Mouse (Mus musculus) embryonic facial prominence, embryonic 13.5 days (tissue): ENCODE measurements around the gene Slc35f5. TPM values are rescaled to one million over a fixed set of nuclear protein-coding genes. Genes with fewer than 3 reads are reported as not detected.
A peak's percentile ranks its signal among the peaks of the same experiment; 100 is the strongest.
"Not testable (repeated sequence)": the region's sequence is repeated elsewhere in the genome, so short reads cannot be mapped to it uniquely, and the experiment has no call there.

Experiments used
- ATAC-seq: fragments of 200-750 bp; cut with Nextera tagmentation; 2 replicates; pipeline ENCODE4 v1.8.0; 2017; ENCODE audit warnings: low read depth; ENCODE audit not compliant: insufficient number of reproducible peaks, insufficient read depth, low FRiP score, low TSS enrichment
- H3K27ac ChIP-seq: fragments of 300-500 bp; sonication (generic); 2 replicates; pipeline ENCODE4 v1.5.1; 2015; ENCODE audit warnings: moderate library complexity, mild to moderate bottlenecking, inconsistent platforms
- H3K27me3 ChIP-seq: fragments of 300-500 bp; sonication (generic); 2 replicates; pipeline ENCODE4 v1.6.1; 2015; ENCODE audit warnings: mild to moderate bottlenecking, inconsistent platforms
- H3K36me3 ChIP-seq: fragments of 300-500 bp; sonication (generic); 2 replicates; pipeline ENCODE4 v1.6.1; 2015; ENCODE audit warnings: mild to moderate bottlenecking, inconsistent platforms
- H3K4me1 ChIP-seq: fragments of 300-500 bp; sonication (generic); 2 replicates; pipeline ENCODE4 v1.6.1; 2015; ENCODE audit warnings: inconsistent platforms
- H3K4me2 ChIP-seq: fragments of 300-500 bp; sonication (generic); 2 replicates; pipeline ENCODE4 v1.6.1; 2015; ENCODE audit warnings: moderate library complexity, mild to moderate bottlenecking, inconsistent platforms
- H3K4me3 ChIP-seq: fragments of 300-500 bp; sonication (generic); 2 replicates; pipeline ENCODE4 v1.5.1; 2015; ENCODE audit warnings: mild to moderate bottlenecking, inconsistent platforms
- H3K9ac ChIP-seq: fragments of 300-500 bp; sonication (generic); 2 replicates; pipeline ENCODE4 v1.6.1; 2015; ENCODE audit warnings: mild to moderate bottlenecking, inconsistent platforms
- H3K9me3 ChIP-seq: fragments of 300-500 bp; sonication (generic); 2 replicates; pipeline ENCODE4 v1.6.1; 2016; ENCODE audit warnings: inconsistent platforms
- WGBS: fragments of 180-500 bp; shearing (Covaris S2); methylation state at CpG from one replicate; pipeline ENCODE4 v1.1.7; 2015; ENCODE audit warnings: mixed read lengths; 5-methylcytosine and 5-hydroxymethylcytosine counted together
- polyA plus RNA-seq: library from polyadenylated mRNA; unstranded; fragments of >200 nt; fragmentation: Nextera tagmentation; extraction: Ambion mirVana; gene quantifications from 2 replicates; pipeline ENCODE4 v1.2.1, GENCODE M21; 2015

Gene Slc35f5
- polyA plus RNA-seq: 39.2 and 44.8 TPM in 2 replicates

DNA sequence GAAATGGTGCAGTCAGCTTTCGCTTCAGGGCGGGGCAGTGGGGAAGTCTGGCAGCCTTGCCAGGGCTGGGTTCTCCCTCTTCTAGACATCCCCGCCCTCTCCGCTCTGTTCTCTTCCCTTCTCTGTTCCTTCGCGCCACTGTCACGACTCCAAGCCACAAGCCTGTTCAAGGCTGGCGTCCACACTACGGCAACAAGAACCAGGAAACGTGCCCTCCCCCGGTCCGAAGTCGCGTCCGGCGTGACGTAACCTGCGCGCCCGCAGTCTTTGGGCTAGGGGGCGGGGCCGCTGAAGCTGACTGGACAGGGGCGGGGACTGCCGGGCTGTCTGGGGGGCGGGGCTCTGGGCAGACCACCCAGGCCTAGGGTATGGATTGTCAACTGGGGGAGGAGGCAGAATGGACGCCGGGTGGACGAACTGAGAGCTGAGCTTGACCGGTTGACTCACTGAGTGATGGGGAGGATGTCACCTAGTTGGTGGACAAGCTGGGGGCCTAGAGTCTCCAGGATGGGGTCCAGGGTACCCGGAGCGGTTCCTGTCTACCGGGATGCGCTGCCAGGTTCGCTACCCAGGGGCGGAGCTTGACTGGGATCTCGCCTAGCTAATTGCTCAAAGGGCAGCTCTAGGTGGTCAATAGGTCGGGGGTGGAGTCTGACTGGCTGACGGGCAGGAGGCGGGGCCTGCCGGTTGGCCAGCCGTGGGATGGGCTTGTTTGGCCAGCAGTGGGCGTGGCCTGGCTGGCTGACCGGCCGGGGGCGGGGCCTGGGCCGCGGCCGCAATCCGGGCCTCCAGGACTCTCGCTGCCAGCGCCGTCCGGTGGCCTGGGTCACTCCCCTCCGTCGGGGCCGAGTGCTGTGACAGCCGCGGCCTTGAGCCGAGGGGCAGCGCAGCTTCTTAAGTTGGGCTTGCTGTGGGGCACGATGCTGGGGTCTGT, at the start of gene Slc35f5:
Gene Slc35f5, plus strand, starts transcription at position 337 of the 934 bp plus-strand sequence.
- H3K4me3 ChIP-seq: peak within 1 kb of the TSS; percentile 80
- H3K27ac ChIP-seq: peak within 1 kb of the TSS; percentile 95
- under 1% methylated on average over 61 of the region's 61 CpGs for WGBS
- no peaks in the 10 kb centered on the region for H3K9me3 ChIP-seq
- peak within 1 kb of the TSS; percentile 80 for H3K4me2 ChIP-seq
- peaks cover 4% of the 10 kb centered on the region; the same call in 1 of the 2 replicates for H3K36me3 ChIP-seq
- no peaks in the 10 kb centered on the region for H3K27me3 ChIP-seq
- peak within 1 kb of the TSS; percentile 85 for H3K9ac ChIP-seq
- ATAC-seq: peak; percentile 96
- H3K4me1 ChIP-seq: peaks cover 8% of the 10 kb centered on the region

DNA sequence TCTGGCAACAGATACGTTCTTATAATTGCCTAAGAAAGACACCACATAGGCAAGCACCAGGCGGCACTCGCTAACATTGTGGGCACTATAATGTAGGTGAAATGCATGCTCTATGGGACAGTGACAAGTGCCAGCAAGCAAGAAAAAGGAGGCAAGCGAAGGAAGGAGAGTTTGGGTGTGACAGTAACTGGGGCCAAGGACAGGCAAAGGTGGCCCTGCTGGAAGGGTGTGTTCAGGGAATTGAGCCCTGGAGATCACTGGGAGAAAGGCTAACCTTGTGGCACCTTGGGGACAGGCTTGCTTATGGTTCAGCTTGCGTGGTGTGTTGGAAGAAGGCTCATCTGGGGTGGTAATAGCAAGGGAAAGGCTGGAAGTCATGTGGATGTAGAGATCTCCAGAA, 45.7 kb upstream of the Slc35f5 start:
- Histone ChIP-seq H3K4me3 (no peak overlapping the region), H3K9ac (no peak overlapping the region), H3K4me1 (no peaks in the 10 kb centered on the region), H3K9me3 (no peaks in the 10 kb centered on the region), H3K27me3 (no peaks in the 10 kb centered on the region), H3K27ac (no peak overlapping the region), H3K4me2 (no peak overlapping the region), H3K36me3 (no peaks in the 10 kb centered on the region)
- ATAC-seq: no peak
- WGBS: 88% methylated on average over 5 of the region's 5 CpGs

DNA sequence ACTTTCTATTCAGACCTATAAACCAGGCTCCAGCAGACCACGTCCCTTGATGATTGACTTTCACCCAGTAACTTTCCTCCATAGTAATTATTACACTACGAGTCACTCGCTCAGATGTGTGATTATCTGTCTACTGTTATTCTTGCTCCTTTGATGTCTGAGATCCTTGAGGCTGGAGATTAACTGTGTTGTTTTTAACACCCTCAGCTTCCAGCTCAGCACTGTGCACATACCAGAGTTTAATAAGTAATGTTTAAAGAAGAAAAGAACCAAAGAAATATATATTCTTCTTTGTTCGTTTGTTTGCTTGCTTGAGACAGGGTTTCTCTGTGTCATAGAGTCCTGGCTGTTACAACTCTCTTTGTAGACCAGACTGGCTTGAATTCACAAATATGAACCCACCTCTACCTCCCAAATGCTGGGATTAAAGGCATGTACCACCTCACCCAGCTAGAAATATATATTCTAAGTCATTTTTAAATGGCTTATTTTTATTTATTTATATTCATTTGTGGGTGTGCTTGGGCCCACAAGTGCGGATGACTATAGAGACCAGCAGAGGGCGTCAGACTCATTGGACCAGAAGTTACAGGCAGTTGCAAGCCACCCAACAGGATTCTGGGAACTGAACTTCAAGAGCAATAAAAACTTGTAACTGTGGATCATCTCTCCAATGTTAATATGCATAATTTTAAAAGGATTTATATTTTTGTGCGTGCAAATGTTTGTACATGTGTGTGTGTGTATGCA, 43.3 kb upstream of the Slc35f5 start:
- no peak overlapping the region for H3K9ac ChIP-seq
- H3K4me2 ChIP-seq: no peak overlapping the region
- no peaks in the 10 kb centered on the region for H3K9me3 ChIP-seq
- no peaks in the 10 kb centered on the region for H3K4me1 ChIP-seq
- H3K27ac ChIP-seq: no peak overlapping the region
- no peak overlapping the region for H3K4me3 ChIP-seq
- ATAC-seq: no peak
- no peaks in the 10 kb centered on the region for H3K27me3 ChIP-seq
- WGBS: 67% methylated on average over 7 of the region's 7 CpGs
- H3K36me3 ChIP-seq: no peaks in the 10 kb centered on the region

DNA sequence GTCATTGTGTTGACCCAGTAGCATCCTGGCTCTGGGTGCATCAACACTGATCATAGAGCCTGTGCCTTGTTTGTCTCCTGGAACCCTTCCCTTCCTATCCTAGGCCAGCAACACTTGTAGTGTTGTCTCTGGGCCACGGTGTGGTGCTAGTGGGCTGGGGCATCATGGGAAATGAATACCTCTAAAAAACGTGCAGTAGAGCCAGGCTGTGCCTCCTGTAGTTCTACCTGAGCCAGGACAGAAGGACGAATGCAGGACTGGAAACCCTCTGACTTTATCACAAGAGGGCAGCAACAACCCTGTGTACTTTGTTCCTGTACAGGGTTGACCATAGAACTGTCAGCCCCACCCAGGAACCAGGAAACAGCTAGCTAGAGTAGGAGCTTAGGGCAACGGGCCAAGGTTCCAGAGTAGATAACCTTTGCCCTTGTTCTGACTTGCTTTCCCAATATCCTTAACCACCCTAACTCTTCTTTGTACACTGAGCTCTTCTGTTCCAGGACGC, 41.2 kb upstream of the Slc35f5 start:
- Histone ChIP-seq H3K4me3 (no peak overlapping the region), H3K4me1 (no peaks in the 10 kb centered on the region), H3K4me2 (no peak overlapping the region), H3K27me3 (no peaks in the 10 kb centered on the region), H3K36me3 (no peaks in the 10 kb centered on the region), H3K27ac (no peak overlapping the region), H3K9ac (no peak overlapping the region), H3K9me3 (no peaks in the 10 kb centered on the region)
- ATAC-seq: no peak
- WGBS: 64% methylated on average over 5 of the region's 5 CpGs

DNA sequence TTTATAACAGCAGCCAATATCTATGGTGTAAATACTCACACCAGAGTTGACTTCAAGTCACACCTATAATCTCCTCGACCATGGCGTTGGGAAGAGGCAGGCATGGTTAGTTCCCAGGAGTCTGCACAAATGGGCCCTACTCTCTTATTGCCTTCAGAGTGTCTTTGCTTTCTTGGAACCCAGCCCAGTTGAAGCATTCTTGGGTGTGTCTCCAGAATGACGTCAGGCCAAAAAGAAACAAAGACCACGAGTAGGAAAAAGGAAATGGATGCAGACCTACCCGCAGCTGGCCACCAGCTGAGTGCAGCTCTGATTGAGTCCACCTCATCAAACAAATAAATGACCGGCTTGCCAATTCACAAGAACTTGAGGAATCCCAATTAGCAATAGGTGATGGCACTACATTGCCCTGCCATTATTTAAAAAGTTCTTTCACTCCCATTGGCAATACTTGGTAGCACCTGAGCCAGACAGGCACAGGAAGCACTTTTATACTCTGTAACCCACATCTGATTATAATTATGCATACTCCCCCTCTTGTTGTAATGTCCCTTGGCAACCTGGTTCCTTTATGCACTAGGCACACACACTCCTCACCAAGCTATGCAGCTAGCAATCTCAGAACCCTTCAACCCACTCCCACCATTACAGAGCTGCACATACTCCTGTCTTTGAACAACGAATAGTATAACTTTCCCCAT, 34.3 kb upstream of the Slc35f5 start:
- H3K4me3 ChIP-seq: no peak overlapping the region
- 69% methylated on average over 7 of the region's 7 CpGs for WGBS
- H3K27me3 ChIP-seq: no peaks in the 10 kb centered on the region
- no peak overlapping the region for H3K27ac ChIP-seq
- H3K4me2 ChIP-seq: no peak overlapping the region
- no peaks in the 10 kb centered on the region for H3K36me3 ChIP-seq
- no peaks in the 10 kb centered on the region for H3K9me3 ChIP-seq
- no peak; the same call in 1 of the 2 replicates for ATAC-seq
- H3K9ac ChIP-seq: no peak overlapping the region
- no peaks in the 10 kb centered on the region for H3K4me1 ChIP-seq

DNA sequence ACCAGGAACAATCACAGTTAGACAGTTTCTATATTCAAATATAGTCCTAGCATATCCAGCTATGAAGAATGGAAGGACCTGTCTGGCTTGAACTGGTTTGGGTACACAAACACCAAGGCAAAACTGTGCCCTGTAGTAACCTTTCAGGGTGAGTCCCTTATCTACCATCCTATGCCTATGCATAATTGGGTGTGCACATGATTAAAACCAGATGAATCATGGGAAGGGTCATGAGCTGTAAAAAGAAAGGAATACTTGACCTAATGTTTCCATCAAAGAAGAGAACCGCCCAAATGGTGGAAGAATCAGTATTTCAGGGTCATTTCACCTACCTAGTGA, 33.8 kb upstream of the Slc35f5 start:
- no peak for ATAC-seq
- no peak overlapping the region for H3K4me3 ChIP-seq
- 69% methylated on average over 1 of the region's 1 CpGs for WGBS
- H3K27ac ChIP-seq: no peak overlapping the region
- no peaks in the 10 kb centered on the region for H3K27me3 ChIP-seq
- H3K4me1 ChIP-seq: no peaks in the 10 kb centered on the region
- no peaks in the 10 kb centered on the region for H3K36me3 ChIP-seq
- no peak overlapping the region for H3K4me2 ChIP-seq
- H3K9ac ChIP-seq: no peak overlapping the region
- H3K9me3 ChIP-seq: no peaks in the 10 kb centered on the region

GRCm38 (mm10) chr1:125527364-125527763, 33.0 kb upstream of the Slc35f5 start:
- WGBS: 80% methylated on average over 3 of the region's 3 CpGs
- Histone ChIP-seq H3K4me1 (no peaks in the 10 kb centered on the region), H3K4me3 (no peak overlapping the region), H3K4me2 (no peak overlapping the region), H3K27me3 (no peaks in the 10 kb centered on the region), H3K36me3 (no peaks in the 10 kb centered on the region), H3K9me3 (no peaks in the 10 kb centered on the region), H3K27ac (no peak overlapping the region), H3K9ac (no peak overlapping the region)
- ATAC-seq: no peak

GRCm38 (mm10) chr1:125533180-125533912, 27.0 kb upstream of the Slc35f5 start:
- not testable (repeated sequence) for H3K36me3 ChIP-seq, H3K27ac ChIP-seq, H3K4me1 ChIP-seq, H3K9ac ChIP-seq, H3K9me3 ChIP-seq, H3K27me3 ChIP-seq, H3K4me3 ChIP-seq, ATAC-seq, H3K4me2 ChIP-seq
- 73% methylated on average over 10 of the region's 10 CpGs for WGBS

- Histone ChIP-seq H3K4me3 (no peak overlapping the region), H3K4me1 (no peaks in the 10 kb centered on the region), H3K27ac (no peak overlapping the region), H3K9me3 (no peaks in the 10 kb centered on the region), H3K4me2 (no peak overlapping the region), H3K9ac (no peak overlapping the region), H3K27me3 (no peaks in the 10 kb centered on the region), H3K36me3 (no peaks in the 10 kb centered on the region)
- ATAC-seq: no peak
- WGBS: 92% methylated on average over 2 of the region's 2 CpGs
Observed at GRCm38 (mm10) chr1:125537131-125537530, 23.3 kb upstream of the Slc35f5 start.

- no peak overlapping the region for H3K27ac ChIP-seq
- 74% methylated on average over 8 of the region's 8 CpGs for WGBS
- no peak for ATAC-seq
- no peak overlapping the region for H3K9ac ChIP-seq
- H3K4me3 ChIP-seq: no peak overlapping the region
- H3K9me3 ChIP-seq: no peaks in the 10 kb centered on the region
- H3K4me1 ChIP-seq: 0 out of 2 replicates have a peak, but pooled peaks cover 4% of the 10 kb centered on the region
- no peaks in the 10 kb centered on the region for H3K36me3 ChIP-seq
- no peak overlapping the region for H3K4me2 ChIP-seq
- H3K27me3 ChIP-seq: no peaks in the 10 kb centered on the region
Observed at GRCm38 (mm10) chr1:125537776-125538175, 22.6 kb upstream of the Slc35f5 start.

DNA sequence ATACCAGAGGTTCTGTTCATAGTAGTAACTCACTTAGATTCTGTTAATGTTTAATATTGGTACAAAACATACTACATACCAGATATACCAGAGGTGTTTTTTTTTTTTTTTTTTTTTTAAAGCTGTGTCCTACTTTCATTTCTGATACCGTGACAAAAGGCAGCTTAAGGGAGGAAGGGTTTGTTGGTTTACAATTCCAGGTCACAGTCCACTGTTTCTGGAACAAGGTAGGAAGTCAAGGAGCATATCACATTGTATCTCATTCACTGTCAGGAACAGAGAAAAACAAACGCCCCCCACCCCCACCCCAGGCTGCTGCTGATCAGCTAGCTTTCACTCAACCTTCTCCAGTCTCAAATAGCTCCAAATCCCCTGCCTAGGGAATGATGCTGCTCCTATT, 21.1 kb upstream of the Slc35f5 start:
- Histone ChIP-seq H3K4me1 (0 out of 2 replicates have a peak, but pooled peaks cover 4% of the 10 kb centered on the region), H3K9ac (no peak overlapping the region), H3K36me3 (no peaks in the 10 kb centered on the region), H3K4me2 (no peak overlapping the region), H3K4me3 (no peak overlapping the region), H3K27ac (no peak overlapping the region), H3K9me3 (no peaks in the 10 kb centered on the region), H3K27me3 (no peaks in the 10 kb centered on the region)
- no peak for ATAC-seq
- 72% methylated on average over 2 of the region's 2 CpGs for WGBS
